Mouse (Mus musculus) gastrocnemius, postnatal 4 days (tissue): ENCODE data around the gene Ubxn6. TPM values are rescaled to one million over a fixed set of nuclear protein-coding genes. Genes with fewer than 3 reads are reported as not detected.

Experiments
- DNase-seq, 2 experiments: peaks; one replicate each; pipeline ENCODE4 v3.0.0; 2021 to 2022; ENCODE audit warnings: low spot score in 2 of 2, mixed read lengths in 2 of 2
- total RNA-seq, 2 experiments: library from RNA; stranded (reverse); gene quantifications; 2 replicates each; pipeline ENCODE4 v1.2.3; 2021

Ubxn6 gene
- total RNA-seq, 2 experiments from 2014 or later, result 45.7 to 46.1 TPM

DNA sequence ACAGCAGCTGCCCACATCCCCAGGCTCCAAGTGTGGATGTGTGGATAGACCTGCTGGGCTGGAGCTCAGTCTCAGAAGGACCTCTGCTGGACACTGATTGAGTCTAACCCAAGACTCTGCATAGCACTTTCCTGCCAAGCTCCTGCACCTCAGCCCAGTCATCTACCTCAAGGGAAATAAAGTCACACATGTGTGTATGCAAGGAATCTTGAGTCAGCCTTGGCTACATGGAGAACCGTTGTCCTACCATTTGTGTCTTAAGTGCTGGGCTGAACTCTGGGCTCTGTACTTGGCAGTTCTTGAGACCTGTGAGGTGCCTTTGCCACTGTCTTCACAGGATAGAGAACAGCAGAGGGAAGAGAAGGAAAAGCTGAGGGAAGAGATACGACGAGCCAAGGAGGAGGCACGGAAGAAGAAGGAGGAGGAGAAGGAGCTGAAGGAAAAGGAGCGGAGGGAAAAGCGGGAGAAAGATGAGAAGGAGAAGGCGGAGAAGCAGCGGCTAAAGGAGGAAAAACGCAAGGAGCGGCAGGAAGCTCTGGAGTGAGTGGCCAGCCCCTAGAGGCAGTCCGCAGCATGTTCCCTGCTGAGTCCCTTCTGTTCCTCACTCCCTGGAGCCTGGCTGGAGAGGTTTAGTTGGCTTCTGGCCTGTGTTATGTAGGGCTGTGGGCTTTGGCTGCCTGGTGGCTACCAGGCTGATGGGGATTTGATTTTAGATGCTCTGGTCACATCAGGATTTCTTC, 17.3 kb downstream of the Ubxn6 start:
- DNase-seq, result no peak

DNA sequence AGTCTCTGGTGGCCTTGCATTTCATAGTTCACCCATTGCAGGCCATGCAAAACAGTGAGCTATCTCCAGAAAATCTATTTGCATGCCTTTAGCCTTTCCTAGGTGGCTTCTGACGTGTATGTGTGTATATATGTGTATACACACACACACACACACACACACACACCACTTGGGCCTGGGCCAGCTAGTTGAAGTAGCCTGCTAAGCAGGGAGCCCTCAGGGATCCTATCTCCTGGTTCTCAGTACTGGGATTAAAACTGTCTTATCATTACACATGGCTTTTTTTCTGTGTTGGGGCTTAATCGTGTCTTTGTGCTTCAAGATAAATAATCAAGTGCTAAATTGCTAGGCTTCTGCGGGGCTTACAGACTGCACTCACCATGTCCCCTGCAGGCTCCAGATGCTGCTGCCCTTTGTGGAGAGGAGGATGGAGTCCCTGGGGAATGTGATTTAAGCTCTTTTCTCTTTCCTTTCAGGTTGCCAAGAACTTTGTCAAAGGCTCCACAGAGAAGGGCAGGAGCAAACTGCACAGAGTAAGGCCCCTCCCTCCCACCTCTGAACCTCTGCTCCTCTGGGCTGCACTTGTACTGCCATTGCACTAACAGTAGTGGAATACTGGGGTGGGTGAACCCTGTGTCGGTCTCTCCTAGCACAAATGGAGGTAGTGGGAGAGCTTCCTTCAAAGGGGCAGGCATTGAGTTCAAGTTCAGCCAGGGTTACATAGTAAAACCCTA, 18.7 kb downstream of the Ubxn6 start:
- no peak for DNase-seq

DNA sequence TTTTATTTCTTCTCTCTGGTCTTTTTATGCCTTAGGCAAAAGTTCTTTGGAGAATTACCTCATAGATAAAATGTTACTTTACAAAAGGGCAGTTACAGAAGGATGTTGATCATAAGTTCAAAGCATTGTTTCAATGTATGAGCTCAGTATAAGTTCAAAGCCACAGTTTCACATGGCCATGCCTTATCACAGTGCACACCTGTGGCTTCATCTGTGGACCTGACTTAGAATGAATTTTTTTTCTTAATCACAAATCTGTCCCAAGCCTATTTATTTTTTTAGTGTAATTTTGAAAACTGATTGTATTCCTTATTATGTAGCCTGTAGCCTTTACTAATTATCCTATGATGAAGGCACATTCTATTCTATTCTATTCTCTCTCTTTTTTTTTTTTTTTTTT, 19.9 kb downstream of the Ubxn6 start:
- no peak for DNase-seq

DNA sequence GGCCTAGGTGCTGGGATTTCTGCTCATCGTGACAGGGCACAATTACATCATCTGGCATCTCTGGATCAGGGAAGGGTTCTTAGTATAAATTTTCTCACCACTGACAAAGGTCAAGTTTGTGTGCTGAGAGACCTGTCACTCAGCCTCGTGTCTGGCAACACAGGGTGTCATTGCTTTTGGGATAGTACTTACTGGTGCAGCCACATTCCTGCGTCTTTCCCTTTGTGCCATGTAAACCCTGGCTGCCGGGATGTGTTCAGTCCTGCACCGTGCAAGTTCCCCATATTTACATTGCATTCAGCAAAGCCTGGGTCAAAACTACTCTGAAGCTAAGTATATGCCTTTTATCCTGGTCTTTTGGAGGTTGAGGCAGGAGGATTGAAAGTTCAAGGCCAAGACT, 23.5 kb downstream of the Ubxn6 start:
- no peak for DNase-seq

DNA sequence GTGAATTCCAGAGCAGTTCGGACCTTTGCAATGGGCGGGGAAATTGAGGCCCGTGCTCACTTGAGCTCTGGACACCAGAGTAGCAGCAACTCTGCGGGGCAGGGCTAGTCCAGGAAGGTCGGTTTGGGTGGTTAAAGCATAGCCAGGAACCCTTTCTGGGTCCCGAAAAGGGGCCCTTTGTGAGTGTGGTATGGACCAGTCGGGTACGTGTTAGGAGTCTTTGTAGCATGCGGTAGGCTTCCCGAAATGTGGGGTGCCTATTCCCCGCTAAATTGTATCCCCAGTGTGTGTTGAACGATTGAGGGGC, 34.0 kb downstream of the Ubxn6 start:
- no peak for DNase-seq

DNA sequence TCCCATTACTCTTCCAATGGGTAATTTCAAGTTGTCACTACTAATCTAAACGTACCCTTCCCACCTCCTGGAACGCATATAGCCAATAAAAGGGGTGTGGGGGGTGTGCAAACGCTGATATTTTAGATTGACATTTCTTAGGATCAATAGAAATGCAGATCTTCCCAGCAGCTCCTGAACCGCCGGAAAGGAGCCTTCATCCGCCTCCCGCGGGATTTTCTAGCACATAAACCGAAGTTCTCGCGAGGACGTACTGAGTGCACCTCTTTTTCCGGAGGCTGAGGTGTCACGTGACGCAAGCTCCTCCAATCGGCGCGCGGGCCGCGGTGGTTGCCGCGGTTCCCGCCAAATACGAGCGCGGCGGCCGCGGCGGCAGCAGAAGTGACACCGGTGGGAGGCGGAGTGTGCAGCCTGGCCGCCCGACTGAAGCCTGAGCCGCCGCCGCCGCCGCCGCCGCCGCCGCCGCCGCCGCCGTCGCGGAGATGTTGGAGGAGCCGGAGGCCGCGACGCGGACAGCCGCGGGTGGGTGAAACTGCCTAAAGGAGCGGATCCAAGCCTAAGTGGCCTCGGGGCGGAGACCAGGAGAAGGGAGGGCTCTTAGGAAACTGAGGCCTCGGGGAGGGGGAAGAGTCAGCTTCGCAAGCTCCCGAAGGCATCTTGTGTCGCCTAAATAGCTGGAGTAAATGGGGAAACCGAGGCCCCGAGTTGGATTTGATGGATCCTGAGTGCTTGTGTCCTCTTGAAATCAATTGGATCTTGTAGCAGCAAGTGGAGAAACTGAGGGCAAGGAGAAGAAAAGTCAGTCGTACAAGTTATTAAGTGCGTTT, 34.6 kb downstream of the Ubxn6 start, which contains the start of gene Chaf1a:
TSS of gene Chaf1a (plus strand) at position 410 of the 827 bp plus-strand sequence.
- DNase-seq, result peak; percentile 93 to 99

DNA sequence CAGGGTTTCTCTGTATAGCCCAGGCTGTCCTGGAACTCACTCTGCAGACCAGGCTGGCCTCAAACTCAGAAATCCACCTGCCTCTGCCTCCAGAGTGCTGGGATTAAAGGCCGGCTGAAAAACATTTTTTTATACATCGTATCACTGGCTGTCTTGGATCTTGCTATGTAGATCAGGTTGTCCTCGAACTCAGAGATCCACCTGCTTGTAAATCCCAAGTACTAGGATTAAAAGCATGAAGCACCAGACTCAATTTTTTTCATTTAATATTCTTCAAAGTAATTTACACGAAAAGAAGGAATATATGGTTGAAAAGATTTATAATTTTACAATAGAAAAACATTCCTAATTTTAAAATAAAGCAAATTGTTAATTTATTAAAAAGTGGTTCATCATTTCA, 35.5 kb downstream of the Ubxn6 start:
- DNase-seq, result no peak

DNA sequence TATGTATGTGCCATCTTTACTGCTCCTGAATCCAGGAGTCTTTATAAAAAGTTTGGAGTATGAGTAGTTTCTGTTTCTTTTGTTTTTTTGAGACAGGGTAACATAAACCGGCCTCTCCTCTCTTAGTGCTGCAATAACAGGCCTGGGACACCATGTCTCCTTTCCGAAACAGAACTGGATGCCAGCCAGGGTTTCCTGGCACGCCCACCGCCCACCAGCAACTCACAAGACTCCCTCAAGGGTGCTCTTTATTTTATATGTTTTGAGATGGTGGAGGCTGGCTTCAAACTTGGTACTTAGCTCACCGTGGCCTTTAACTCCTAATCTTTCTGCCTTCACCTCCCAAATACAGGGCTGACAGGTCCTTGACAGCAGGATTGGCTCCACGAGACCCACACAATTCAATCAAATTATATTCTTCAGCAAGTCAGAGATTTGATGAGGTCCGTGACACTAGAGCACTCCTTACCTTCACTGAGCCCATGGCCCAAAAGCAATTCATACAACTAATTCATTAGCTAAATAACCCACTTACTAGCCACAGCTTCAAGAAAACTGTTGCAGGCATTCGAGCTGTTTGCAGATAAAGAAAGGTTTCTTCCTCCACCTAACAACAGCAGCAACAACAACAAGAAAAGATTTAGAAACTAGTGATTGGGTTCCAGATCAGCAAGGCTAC, 36.1 kb downstream of the Ubxn6 start:
- DNase-seq, result no peak

DNA sequence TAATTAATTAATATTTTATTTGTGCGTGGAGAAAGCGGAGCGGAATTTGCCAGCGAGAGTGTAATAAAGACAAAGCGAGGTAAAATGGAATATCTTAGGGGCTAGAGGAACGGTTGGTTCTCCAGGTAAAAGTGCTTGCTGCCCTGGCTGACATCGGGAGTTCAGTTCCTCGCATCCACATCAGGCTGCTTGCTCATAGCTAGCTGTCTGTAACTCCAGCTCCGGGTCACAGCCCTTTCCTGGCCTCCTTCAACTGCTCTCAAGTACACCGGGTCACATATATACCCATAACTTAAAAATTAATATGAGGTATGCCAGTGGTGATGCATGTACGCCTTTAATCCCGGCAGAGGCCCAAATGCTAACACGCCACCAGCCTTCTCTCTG, 37.9 kb downstream of the Ubxn6 start:
- no peak for DNase-seq

DNA sequence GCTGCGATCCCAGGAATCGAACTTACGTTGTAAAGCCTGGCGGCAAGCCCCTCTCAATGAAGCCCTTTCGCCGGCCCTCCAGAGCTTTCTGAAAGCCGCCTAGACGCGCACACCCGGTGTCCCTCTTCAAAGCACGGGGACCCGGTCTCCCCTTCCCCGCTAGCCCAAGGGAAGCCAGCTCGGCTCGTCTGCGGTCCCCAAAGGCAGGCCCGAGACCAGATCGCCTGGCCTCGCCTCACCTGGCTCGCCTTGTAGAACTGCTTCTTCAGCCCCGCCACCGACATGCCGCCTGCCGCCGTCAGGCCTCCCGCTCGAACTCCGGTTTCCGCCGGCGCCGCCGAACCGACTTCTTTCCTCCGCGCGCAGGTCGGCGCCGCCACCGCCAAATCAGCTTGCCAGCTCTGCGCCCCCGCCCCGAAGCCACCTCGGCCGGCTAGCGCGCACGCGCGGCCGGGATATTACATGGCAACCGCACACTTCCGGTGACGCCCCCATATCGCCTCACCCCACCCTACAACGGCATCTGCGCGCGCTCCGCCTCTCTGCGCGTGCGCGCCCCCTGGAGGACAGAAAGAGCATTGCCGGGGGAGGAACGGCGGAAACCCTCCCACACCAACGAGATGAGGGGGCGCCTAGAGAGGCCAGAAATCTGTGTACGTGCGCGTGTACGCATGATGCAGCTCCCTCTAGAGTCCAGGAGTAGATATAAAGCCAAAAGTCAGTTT, 38.5 kb downstream of the Ubxn6 start, which contains the start of gene Sh3gl1:
TSS of gene Sh3gl1 (minus strand) at position 460 of the 725 bp plus-strand sequence.
- DNase-seq, result peak; percentile 99

DNA sequence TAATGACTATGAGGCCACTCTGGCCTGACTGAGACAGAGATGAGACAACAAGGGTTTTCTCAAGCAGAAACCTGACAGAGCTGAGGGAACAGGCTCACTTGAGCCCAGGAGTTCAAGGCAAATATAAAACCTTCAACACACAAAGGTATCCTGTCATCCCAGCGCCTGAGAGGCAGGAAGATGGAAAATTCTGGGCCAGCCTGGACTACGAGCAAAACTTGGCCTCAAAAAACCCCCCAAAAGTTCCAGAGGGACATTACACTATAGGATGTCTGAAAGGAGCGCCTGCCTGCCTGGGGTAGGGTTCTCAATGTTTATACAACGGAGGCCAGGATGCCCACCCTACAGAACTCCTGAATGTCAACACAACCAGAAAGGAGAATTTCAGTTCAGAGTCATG, 39.6 kb downstream of the Ubxn6 start:
- no peak for DNase-seq

DNA sequence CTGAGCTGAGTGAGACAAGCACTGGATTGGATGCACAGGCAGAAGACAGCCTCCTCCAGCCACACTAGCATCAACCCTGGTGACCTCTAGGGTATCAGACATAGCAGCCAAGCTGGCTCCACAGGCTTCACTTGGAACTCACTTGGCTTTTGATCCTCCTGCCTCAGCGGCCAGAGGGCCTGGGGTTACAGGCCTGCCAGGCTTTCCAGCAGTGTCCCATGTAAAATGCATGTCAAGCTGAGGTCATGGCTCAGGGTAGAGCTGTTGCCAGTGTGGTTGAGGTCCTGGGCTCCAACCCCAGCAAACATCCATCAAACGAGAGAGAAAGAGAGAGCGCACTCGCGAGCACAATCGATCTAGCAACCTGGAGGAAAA, 40.1 kb downstream of the Ubxn6 start:
- DNase-seq, result no peak

DNA sequence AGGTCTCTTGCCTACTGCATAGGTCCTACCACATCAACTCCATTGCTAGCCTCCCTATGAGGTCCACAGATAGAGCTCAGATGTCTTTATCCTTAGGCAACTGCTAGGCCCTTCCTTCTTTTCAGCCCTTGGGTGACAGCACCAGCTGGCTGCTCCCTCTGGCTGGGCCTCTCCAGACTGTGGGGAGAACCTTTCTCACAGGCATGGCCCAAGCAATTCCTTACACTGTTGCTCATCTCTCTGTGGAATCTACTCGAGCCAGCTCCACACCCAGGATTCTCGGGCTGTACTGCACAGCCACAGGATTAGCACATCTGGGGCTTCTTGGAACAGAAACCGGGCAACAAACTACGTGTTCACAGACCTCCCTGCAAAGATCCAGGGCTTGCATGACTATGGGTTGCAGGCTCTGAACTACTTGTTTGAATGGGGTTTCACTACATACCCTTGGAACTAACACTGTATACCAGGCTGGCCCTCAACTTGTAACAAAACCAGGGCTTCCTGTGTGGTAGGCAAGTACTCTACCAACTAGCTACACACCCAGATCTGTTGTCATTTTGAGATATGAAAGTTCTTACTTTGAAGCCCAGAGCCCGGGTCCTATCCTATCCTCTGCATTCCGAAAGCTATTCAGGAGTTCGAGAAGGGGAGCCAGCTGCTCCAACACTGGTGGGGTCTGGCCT, 40.6 kb downstream of the Ubxn6 start:
- DNase-seq, result peak in 1 of 2 experiments; percentile 55

DNA sequence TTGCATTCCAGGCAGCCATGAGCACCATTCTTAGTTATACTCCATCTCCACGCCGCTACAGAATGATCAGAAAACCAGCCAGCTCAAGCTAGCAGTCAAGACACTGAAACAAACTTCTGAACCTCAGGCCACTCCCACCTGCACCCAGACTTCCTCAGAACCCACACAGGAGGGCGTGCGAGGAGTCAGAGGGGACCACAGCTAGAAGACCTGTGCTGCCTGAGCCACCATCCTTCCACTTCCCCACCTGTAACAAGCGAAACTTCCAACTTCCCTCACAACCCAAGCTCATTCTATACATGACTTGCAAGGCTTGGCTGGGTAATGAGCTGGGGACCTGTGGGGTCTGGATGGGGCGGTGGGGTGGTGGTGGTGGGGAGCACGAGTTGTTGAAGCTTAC, 42.0 kb downstream of the Ubxn6 start:
- DNase-seq, result no peak

DNA sequence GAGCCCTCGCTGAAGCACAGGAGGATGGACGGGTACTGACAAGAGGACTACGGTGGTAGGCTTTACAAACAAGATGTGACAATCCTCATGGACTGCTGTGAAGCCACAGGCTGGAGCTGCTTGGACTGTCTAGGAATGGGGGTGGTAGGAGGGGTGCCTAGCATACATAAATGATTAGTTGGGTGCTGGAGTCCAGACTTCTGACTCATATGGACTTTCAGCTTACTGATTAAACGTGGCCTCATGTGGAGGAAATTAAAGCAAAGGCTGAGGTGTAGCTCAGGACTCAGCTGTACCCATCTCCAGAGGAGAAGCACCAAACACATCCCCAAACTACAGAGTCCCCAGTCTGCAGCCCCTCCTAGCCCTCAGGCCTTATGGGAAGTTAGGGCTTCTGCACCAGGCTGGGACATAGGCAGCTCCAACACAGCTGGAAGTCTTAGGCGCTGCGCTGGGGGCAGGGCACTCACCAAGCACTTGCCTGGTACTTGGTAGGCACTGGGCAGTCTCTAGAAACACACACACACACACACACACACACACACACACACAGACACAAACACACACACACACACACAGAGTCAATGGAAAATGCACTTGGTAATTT, 42.6 kb downstream of the Ubxn6 start:
- DNase-seq, result no peak

DNA sequence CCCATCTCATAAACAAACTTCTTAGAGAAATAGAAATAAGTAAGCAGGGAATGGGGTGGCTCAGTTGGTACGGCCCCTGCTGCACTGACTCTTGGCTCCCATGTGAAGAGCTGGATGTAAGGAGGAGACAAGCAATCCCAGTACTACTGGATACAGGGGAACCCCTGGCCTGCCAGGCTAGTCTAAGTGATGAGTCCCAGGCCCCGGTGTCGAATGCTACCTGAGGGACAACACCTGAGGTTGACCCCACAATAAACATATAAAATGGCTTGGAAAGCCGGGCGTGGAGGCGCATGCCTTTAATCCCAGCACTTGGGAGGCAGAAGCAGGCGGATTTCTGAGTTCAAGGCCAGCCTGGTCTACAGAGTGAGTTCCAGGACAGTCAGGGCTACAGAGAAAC, 43.4 kb downstream of the Ubxn6 start:
- no peak for DNase-seq

DNA sequence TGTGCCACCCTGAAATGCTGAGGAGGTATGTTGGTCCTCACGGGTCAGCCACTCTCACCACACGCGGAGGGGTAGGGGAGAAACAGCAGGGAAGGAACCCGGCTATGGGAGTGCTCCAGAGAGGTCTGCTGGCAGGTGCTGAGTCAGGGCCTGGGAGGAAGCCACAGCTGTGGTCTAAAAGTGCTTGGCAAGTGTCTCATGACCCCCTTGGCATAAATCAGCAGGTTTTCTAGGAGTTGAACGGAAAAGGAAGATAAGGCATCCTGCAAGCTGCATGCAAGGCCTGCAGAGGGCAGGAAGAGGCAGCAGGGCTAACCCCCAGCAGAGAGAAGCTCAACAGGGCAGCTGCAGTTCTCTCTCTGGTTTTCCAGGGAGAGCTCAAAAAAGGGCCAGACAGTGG, 43.9 kb downstream of the Ubxn6 start:
- DNase-seq, result no peak

DNA sequence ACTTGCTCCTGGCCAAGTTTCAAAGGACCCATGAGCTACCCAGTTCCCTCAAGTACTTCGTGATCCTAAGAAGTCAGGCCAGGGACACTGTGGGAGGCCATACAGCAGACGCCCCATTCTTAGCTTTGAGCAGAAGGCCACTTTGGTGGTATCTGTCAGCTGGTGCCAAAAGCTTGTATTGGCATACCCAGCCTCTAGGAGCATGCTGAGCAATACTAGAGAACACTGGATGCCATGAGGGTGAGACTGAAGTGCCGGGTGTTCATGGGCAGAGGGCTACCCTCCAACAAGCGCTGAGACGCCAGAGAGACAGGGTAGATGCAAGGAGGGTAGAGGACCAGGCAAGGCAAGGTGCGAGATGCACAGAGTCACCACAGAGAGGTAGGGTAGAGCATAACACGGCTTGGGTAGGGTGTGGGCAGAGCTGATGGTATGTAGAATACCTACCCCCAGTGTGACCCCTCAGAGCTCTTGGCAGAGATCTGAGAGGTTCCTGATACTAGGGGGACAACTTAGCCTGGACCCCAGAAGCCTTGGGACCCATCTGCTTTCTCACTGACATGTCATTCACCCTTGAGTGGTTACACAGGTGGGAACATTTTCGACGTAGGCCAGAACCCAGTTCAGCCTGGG, 44.5 kb downstream of the Ubxn6 start:
- no peak for DNase-seq

DNA sequence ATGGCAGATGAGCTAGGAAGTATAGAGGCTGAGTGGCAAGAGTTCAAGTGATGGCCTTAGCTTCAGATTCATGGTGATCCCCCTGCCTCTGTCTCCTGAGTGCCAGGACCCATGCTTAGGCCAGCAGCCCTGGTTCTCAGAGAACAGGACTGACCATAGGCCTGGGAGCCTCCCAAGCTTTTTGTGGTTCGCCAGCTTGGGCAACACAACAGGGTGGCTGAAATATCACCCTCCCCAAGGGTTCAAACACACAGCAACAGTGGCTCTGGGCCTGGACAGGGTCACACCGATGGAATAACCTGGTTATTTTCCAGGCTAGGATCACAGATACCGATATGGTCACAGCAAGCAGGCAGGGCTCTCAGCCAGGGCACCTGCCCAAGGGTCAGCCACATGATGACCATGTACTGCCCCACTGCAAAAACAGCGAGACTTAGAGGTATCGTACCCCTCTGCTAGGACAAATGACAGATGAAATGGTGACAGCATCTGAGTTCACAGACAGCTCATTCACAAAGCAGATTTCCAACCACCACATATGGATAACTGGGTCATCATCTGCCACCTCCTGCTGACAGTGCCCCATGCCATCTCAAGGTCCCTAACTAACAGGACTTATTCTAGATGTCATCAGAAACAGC, 46.9 kb downstream of the Ubxn6 start:
- no peak for DNase-seq
